Comparison of ENCODE assay signal across 14 mouse cellular contexts in the genomic region with DNA sequence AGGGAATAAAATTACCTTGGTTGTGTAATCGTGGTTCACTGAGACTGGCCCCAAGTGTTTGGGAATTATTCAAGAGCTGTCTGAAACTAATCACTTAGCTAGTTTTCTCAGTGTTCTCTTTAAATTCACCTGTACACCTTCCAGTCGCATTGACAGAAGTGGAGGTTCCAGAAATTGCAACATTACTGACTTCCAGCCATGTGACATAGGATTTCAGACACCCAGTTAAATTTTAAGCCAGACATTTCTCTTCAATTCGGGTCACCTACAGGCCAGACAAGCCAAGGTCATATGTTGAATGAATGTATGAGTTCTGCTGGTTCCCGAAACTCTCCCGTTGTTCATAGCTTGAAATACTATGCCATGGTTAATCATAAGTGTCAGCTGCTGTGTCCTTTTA.
DNase-seq lines count a peak whose midpoint lies in the region; ATAC-seq lines count a peak whose summit lies in the region.
"Had no signal": no experiment of that assay in that cellular context is flagged by ENCODE, and none has a peak within 500 bp of the region (broad histone marks: within the 10 kb centered on the region; RNA-seq: fewer than 3 reads in every experiment).

No protein-coding gene starts in this region.

- 56% methylated on average over 5 of the region's 5 CpGs for WGBS in liver, embryonic 15.5 days (ENCODE audit: insufficient replicate concordance)
- 91% methylated on average over 5 of the region's 5 CpGs for WGBS in forebrain, embryonic 14.5 days

- peak; percentile 85 for DNase-seq in kidney, adult 11 months
- DNase-seq in kidney, adult 18-20 months = no peak
- peak; percentile 24 for DNase-seq in NIH3T3 (ENCODE audit: low read depth)
- DNase-seq in kidney, adult 9 months = peak; percentile 82
- no peak for DNase-seq in retina, postnatal 1 day
- no peak for DNase-seq in adrenal gland, adult 18-20 months (ENCODE audit: low spot score in 2 of 2)
- no peak for DNase-seq in forebrain, embryonic 14.5 days (ENCODE audit: low spot score)
- DNase-seq: cerebellum, postnatal 14 days; gastrocnemius, postnatal 14 days; midbrain, embryonic 14.5 days; right cerebral cortex, postnatal 14 days had no signal

- H3K4me2 ChIP-seq in liver, embryonic 15.5 days = no peak overlapping the region
- no peak overlapping the region for H3K4me2 ChIP-seq in forebrain, embryonic 14.5 days (ENCODE audit: low read length)
- H3K4me2 ChIP-seq: limb, embryonic 15.5 days had no signal

- H3K9me3 ChIP-seq in liver, embryonic 15.5 days (replicated peaks) = no peaks in the 10 kb centered on the region
- H3K9me3 ChIP-seq in forebrain, embryonic 14.5 days (replicated peaks; ENCODE audit: control insufficient read depth, low read length) = no peaks in the 10 kb centered on the region
- H3K9me3 ChIP-seq: limb, embryonic 15.5 days had no signal

- no peaks in the 10 kb centered on the region for H3K36me3 ChIP-seq in liver, embryonic 15.5 days (replicated peaks)
- H3K36me3 ChIP-seq in forebrain, embryonic 14.5 days (ENCODE audit: control insufficient read depth, insufficient read depth, low read length) = no peaks in the 10 kb centered on the region
- H3K36me3 ChIP-seq: limb, embryonic 15.5 days had no signal

- no peaks in the 10 kb centered on the region for H3K27me3 ChIP-seq in liver, embryonic 15.5 days
- no peaks in the 10 kb centered on the region for H3K27me3 ChIP-seq in forebrain, embryonic 14.5 days (replicated peaks; ENCODE audit: control insufficient read depth, insufficient read depth, low read length)
- H3K27me3 ChIP-seq: limb, embryonic 15.5 days had no signal

- peak; percentile 54; the same call in 1 of the 2 replicates for ATAC-seq in liver, embryonic 15.5 days (ENCODE audit: insufficient read depth)
- no peak for ATAC-seq in forebrain, embryonic 14.5 days

- no peak overlapping the region for H3K9ac ChIP-seq in liver, embryonic 15.5 days
- no peak overlapping the region for H3K9ac ChIP-seq in forebrain, embryonic 14.5 days (ENCODE audit: low read length)
- H3K9ac ChIP-seq: limb, embryonic 15.5 days had no signal

- H3K27ac ChIP-seq in liver, embryonic 15.5 days (replicated peaks) = peak overlapping the region; percentile 57
- no peak overlapping the region for H3K27ac ChIP-seq in forebrain, embryonic 14.5 days (ENCODE audit: low read depth, low read length)
- H3K27ac ChIP-seq: limb, embryonic 15.5 days had no signal

- 0 out of 2 replicates have a peak, but pooled peaks cover 2% of the 10 kb centered on the region for H3K4me1 ChIP-seq in liver, embryonic 15.5 days (replicated peaks)
- no peaks in the 10 kb centered on the region for H3K4me1 ChIP-seq in forebrain, embryonic 14.5 days (ENCODE audit: control insufficient read depth, insufficient read depth, low read length)
- H3K4me1 ChIP-seq: limb, embryonic 15.5 days had no signal

- H3K4me3 ChIP-seq in liver, embryonic 15.5 days (replicated peaks) = no peak overlapping the region
- no peak overlapping the region for H3K4me3 ChIP-seq in forebrain, embryonic 14.5 days (ENCODE audit: low read depth, low read length)
- H3K4me3 ChIP-seq: erythroblast, embryonic 14.5 days; limb, embryonic 15.5 days had no signal

Comparison
In these comparisons a context has a peak if more than half of its experiments do, and no peak if none do; other contexts are left out.
1. DNase-seq: peak in kidney, adult 11 months (single experiment), NIH3T3 (single experiment) and kidney, adult 9 months (single experiment); none in kidney, adult 18-20 months (single experiment), retina, postnatal 1 day (single experiment), adrenal gland, adult 18-20 months (0 of 2) and forebrain, embryonic 14.5 days (single experiment).